Mouse (Mus musculus): ENCODE results near the gene Prpsap1. TPM values are rescaled to one million over a fixed set of nuclear protein-coding genes. Genes with fewer than 3 reads are reported as not detected.
A peak's percentile ranks its signal among the peaks of the same experiment; 100 is the strongest.
"Not testable (repeated sequence)": the region's sequence is repeated elsewhere in the genome, so short reads cannot be mapped to it uniquely, and the experiment has no call there.

Prpsap1 gene
- polyA plus RNA-seq, 1 experiment = 81.0 TPM

DNA sequence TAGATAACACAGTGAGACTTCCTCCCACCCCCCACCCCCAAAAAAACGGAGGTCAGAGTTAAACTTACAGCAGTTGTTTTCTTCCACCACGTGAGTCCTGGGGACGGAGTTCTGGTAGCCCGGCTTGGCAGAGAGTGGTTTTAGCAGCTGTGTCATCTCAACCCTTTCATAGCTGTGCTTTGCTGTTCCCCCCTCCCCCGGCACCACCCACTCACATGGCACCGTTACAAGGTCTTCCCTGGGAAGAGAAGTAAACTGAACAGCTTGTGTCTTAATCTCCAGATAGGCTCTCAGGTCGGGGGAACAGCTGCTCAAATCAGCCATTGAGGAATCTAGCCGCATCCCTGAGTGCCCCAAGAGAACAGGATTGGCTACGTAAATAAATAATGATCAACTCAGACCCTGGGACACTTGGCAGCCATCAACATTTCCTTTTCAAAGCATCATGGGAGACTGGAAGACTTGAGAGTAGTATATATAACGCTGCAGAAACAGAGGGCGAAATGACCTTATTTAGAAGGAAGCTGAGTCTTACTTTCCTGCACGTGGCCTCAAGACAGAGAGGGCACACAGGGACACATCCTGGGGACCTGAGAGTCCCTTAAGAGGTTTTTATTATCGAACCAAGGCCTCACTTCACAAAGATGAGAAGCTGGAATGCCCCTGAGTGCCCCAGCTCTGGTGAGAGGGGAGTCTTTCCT is 622 bp upstream of the Prpsap1 start:
- no peak for TF ChIP-seq USF1 (IDR thresholded peaks at IDR 0.05; ENCODE audit: low read depth)
- TF ChIP-seq CEBPB (IDR thresholded peaks at IDR 0.05; ENCODE audit: low read depth) = no peak
- no peak for TF ChIP-seq MAX (IDR thresholded peaks at IDR 0.05)
- TF ChIP-seq FOSL1 (IDR thresholded peaks at IDR 0.05; ENCODE audit: insufficient read depth, low read length, poor library complexity, severe bottlenecking) = no peak
- TF ChIP-seq MYOD1 (IDR thresholded peaks at IDR 0.05; ENCODE audit: control insufficient read depth, insufficient read length, low read depth) = no peak
- TF ChIP-seq MYOG (IDR thresholded peaks at IDR 0.05; ENCODE audit: control insufficient read depth, extremely low read depth, insufficient read length) = no peak
- no peak for TF ChIP-seq CTCF (IDR thresholded peaks at IDR 0.05; ENCODE audit: control insufficient read depth, insufficient read depth, insufficient read length)

DNA sequence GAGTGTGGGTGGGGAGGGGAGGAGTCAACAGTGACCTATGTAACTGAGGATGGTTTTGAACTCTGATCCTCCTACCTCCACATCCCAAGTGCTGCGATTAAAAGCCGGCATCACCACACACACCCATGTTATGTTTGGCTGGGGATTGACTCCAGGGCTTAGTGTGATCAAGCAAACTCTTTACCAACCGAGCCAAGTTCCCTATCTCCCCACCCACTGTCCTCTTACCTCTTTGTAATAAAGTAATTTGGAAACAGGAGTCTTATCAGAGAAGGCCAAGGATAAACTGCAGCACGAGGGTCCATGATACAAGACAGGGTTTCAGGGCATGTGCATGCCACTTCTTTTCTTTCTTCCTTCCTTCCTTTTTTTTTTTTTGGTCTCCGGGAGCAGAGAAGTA is 811 bp downstream of the Prpsap1 start:
- TF ChIP-seq MYOD1 (IDR thresholded peaks at IDR 0.05; ENCODE audit: control insufficient read depth, insufficient read length, low read depth) (no peak), CTCF (IDR thresholded peaks at IDR 0.05; ENCODE audit: control insufficient read depth, insufficient read depth, insufficient read length) (no peak)

More for the DNA sequence above, 622 bp upstream of the Prpsap1 start:
- H3K79me2 ChIP-seq (ENCODE audit: control insufficient read depth, insufficient read depth) = peaks cover 5% of the 10 kb centered on the region
- H3K27me3 ChIP-seq (ENCODE audit: control insufficient read depth, insufficient read depth, insufficient read length) = no peaks in the 10 kb centered on the region
- no peaks in the 10 kb centered on the region for H3K36me3 ChIP-seq (ENCODE audit: control insufficient read depth, insufficient read depth)
- no peak overlapping the region for H3ac ChIP-seq (ENCODE audit: control insufficient read depth, insufficient read length, low read depth)
- peaks cover under 1% of the 10 kb centered on the region for H3K79me3 ChIP-seq (ENCODE audit: low read depth)
- no peak overlapping the region for H3K4me3 ChIP-seq (ENCODE audit: insufficient read depth, poor library complexity, severe bottlenecking)

DNA sequence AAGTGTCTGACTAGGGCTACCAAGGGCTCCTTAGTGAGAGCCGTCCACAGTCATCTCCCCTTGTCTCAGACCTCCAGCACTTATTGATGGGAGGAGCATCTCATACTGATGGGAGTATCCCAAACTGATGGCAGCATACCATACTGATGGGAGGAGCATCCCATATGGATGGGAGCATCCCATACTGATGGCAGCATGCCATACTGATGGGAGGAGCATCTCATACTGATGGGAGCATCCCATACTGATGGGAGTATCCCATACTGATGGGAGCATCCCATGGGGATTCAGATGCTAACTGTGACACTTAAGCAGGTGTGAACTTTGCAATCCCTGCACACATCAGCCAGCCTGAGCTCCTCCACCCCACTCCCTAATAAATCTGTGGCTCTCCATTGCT is 1.5 kb downstream of the Prpsap1 start:
- not testable (repeated sequence) for H3K4me3 ChIP-seq (ENCODE audit: insufficient read depth, poor library complexity, severe bottlenecking); H3K27me3 ChIP-seq (ENCODE audit: control insufficient read depth, insufficient read depth, insufficient read length); H3ac ChIP-seq (ENCODE audit: control insufficient read depth, insufficient read length, low read depth); H3K36me3 ChIP-seq (ENCODE audit: control insufficient read depth, insufficient read depth)
- peaks cover 15% of the 10 kb centered on the region for H3K79me3 ChIP-seq (ENCODE audit: low read depth)
- H3K79me2 ChIP-seq (ENCODE audit: control insufficient read depth, insufficient read depth) = peaks cover 27% of the 10 kb centered on the region

More for the DNA sequence above, 811 bp downstream of the Prpsap1 start:
- Histone ChIP-seq H3K79me2 (ENCODE audit: control insufficient read depth, insufficient read depth) (peaks cover 20% of the 10 kb centered on the region), H3K27me3 (ENCODE audit: control insufficient read depth, insufficient read depth, insufficient read length) (no peaks in the 10 kb centered on the region), H3ac (ENCODE audit: control insufficient read depth, insufficient read length, low read depth) (no peak overlapping the region), H3K79me3 (ENCODE audit: low read depth) (peaks cover 11% of the 10 kb centered on the region), H3K4me3 (ENCODE audit: insufficient read depth, poor library complexity, severe bottlenecking) (no peak overlapping the region), H3K36me3 (ENCODE audit: control insufficient read depth, insufficient read depth) (no peaks in the 10 kb centered on the region)

DNA sequence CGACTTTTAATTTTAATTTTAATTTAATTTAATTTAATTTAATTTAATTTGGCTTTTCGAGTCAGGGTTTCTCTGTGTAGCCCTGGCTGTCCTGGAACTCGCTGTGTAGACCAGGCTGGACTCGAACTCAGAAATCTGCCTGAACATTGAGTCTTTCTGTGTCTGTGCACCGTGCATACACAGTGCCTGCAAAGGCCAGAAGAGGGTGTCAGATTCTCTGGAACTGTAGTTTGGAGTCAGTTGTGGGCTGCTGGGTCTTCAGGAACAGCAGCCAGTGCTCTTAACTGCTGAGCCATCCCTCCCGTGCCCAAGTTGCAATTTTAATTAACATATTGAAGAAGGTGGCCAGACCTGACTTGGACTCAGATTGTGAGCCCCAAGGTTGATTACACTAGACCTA is 2.7 kb downstream of the Prpsap1 start:
- Histone ChIP-seq H3K79me3 (ENCODE audit: low read depth) (peaks cover 19% of the 10 kb centered on the region), H3K4me3 (ENCODE audit: insufficient read depth, poor library complexity, severe bottlenecking) (no peak overlapping the region), H3K79me2 (ENCODE audit: control insufficient read depth, insufficient read depth) (peaks cover 38% of the 10 kb centered on the region), H3K27me3 (ENCODE audit: control insufficient read depth, insufficient read depth, insufficient read length) (no peaks in the 10 kb centered on the region), H3ac (ENCODE audit: control insufficient read depth, insufficient read length, low read depth) (no peak overlapping the region), H3K36me3 (ENCODE audit: control insufficient read depth, insufficient read depth) (peaks cover 11% of the 10 kb centered on the region)
- TF ChIP-seq FOSL1 (IDR thresholded peaks at IDR 0.05; ENCODE audit: insufficient read depth, low read length, poor library complexity, severe bottlenecking) (no peak), MYOG (IDR thresholded peaks at IDR 0.05; ENCODE audit: control insufficient read depth, extremely low read depth, insufficient read length) (no peak), USF1 (IDR thresholded peaks at IDR 0.05; ENCODE audit: low read depth) (no peak), MAX (IDR thresholded peaks at IDR 0.05) (no peak), CTCF (IDR thresholded peaks at IDR 0.05; ENCODE audit: control insufficient read depth, insufficient read depth, insufficient read length) (no peak), CEBPB (IDR thresholded peaks at IDR 0.05; ENCODE audit: low read depth) (no peak), MYOD1 (IDR thresholded peaks at IDR 0.05; ENCODE audit: control insufficient read depth, insufficient read length, low read depth) (no peak)

DNA sequence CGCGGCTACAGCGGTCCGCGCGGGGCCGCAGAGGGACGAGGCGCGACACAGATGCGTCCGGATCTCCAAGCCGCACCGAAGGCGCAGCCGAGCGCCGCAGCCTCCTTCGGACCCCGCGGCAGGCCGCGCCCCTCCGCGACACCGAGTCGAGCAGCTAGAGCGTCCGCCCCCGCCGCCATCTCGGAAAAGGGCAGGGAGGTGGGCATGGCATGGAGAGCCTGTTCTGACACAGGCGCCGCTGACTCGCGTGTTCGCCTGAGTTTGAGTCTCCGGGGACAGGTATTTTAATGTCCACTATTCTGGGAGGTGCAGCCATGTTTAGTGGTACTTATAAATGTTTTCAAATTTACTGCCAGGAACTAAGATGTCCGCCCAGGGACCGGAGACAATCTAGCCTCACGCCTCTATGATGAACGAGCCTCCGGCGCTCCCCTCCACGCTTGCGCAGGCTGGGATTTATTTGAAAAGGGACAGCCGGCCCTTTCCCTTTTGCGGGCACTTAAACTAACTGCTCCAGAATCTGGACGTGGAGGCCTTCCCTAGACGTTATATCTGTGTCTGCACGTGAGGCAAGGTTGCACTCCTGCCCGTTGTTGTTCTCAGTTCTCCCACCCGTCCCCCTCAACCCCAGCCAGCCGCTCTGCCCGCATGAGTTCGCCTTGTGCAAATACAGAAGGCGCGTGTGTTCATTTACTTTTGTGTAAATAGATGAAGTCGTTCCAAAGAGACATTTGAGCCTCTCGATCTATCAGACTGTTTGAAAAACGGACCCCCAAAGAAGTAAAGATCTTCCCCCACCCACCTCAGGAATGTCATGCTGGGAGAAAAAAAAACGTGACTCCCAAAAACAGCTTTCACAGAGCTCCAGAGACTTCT is 3.5 kb downstream of the Prpsap1 start:
- H3K79me2 ChIP-seq (ENCODE audit: control insufficient read depth, insufficient read depth) = peaks cover 41% of the 10 kb centered on the region
- peak overlapping the region; percentile 94 for H3ac ChIP-seq (ENCODE audit: control insufficient read depth, insufficient read length, low read depth)
- H3K36me3 ChIP-seq (ENCODE audit: control insufficient read depth, insufficient read depth) = peaks cover 18% of the 10 kb centered on the region
- H3K27me3 ChIP-seq (ENCODE audit: control insufficient read depth, insufficient read depth, insufficient read length) = no peaks in the 10 kb centered on the region
- TF ChIP-seq MAX (IDR thresholded peaks at IDR 0.05) (peak; percentile 11), CEBPB (IDR thresholded peaks at IDR 0.05; ENCODE audit: low read depth) (no peak)
- peak overlapping the region; percentile 80 for H3K4me3 ChIP-seq (ENCODE audit: insufficient read depth, poor library complexity, severe bottlenecking)
- peaks cover 19% of the 10 kb centered on the region for H3K79me3 ChIP-seq (ENCODE audit: low read depth)

DNA sequence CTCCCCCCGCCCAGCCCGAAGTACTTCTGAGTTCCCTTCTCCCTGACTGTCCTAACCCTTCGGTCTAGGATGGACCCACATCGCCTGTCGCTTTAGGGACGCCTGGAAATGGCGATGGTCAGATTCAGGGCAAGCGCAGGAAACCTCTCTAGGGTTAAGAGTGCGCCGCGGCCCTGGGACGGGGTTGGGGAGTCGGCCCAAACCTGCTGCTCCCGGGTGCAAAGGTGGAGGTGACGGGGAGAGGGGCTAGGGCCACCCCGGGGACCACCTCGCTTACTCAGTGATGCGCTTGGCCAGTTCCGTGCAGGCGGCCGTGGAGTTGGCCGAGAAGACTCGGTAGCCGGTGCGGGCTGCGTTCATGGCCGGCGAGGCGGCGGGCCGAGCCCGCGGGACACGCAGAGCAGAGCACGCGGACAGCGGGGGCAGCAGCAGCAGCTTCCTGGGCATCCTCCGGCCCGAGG is 4.2 kb downstream of the Prpsap1 start:
- TF ChIP-seq CTCF (IDR thresholded peaks at IDR 0.05; ENCODE audit: control insufficient read depth, insufficient read depth, insufficient read length) (peak; percentile 1), CEBPB (IDR thresholded peaks at IDR 0.05; ENCODE audit: low read depth) (no peak), MYOG (IDR thresholded peaks at IDR 0.05; ENCODE audit: control insufficient read depth, extremely low read depth, insufficient read length) (no peak)
- H3K36me3 ChIP-seq (ENCODE audit: control insufficient read depth, insufficient read depth) = peaks cover 24% of the 10 kb centered on the region
- peaks cover 19% of the 10 kb centered on the region for H3K79me3 ChIP-seq (ENCODE audit: low read depth)
- peak overlapping the region; percentile 80 for H3K4me3 ChIP-seq (ENCODE audit: insufficient read depth, poor library complexity, severe bottlenecking)
- no peaks in the 10 kb centered on the region for H3K27me3 ChIP-seq (ENCODE audit: control insufficient read depth, insufficient read depth, insufficient read length)
- peak overlapping the region; percentile 94 for H3ac ChIP-seq (ENCODE audit: control insufficient read depth, insufficient read length, low read depth)
- peaks cover 41% of the 10 kb centered on the region for H3K79me2 ChIP-seq (ENCODE audit: control insufficient read depth, insufficient read depth)
